Mouse (Mus musculus): ENCODE data around the gene Wdr95.

Gene Wdr95

GRCm38 (mm10) chr5:149527999-149528729, at the start of gene Wdr95:
Gene Wdr95, plus strand, starts transcription at chr5:149528679.
- DNase-seq = no peak

DNA sequence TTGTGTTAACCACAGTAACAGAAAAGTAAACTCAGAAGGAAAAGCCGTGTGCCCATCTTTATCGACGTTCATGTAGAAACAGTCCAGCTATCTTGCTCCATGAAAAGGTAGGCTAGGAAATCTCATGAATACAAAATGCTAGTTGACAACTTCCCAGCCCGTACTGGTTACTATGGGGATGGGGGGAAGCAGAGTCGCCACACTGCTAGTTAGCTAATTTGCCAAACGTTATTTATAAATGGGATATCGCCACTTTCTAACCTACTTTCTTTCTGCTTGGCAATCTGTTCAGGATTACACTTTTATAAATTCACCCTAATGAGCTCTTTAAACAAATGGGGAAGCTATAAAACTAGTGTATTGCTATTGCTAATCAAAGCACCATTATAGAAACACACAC, 46.6 kb upstream of the Wdr95 start:
- DNase-seq = no peak

GRCm38 (mm10) chr5:149483321-149484052, 45.0 kb upstream of the Wdr95 start:
- DNase-seq = peak in 1 of 2 experiments; percentile 3

- DNase-seq = no peak
Observed at GRCm38 (mm10) chr5:149484270-149484669, 44.2 kb upstream of the Wdr95 start.

GRCm38 (mm10) chr5:149485447-149485846, 43.0 kb upstream of the Wdr95 start:
- DNase-seq = no peak

GRCm38 (mm10) chr5:149488360-149489021, 40.0 kb upstream of the Wdr95 start:
- no peak for DNase-seq

DNA sequence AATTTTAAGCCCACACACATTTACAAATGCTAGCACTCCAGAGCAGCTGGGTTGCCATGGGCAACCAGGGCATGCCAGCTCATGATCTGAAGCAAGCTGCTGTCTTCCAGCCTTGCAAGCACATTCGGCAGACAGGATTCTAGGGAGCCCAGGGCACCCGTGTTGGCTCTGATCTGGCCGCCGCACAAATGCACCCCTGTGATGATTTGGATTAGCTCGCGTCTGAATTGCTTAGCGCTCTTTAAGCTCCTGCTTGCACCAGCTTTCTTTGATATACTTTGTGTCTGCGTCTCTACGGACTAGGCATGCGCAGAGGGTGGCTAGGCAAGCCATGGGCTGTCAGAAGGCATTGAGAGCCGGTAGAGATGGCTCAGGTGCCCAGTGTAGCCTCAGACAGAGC, 39.3 kb upstream of the Wdr95 start:
- DNase-seq = no peak

- no peak for DNase-seq
Observed at GRCm38 (mm10) chr5:149490275-149490674, 38.2 kb upstream of the Wdr95 start.

- DNase-seq = no peak
Observed at GRCm38 (mm10) chr5:149495655-149496054, 32.8 kb upstream of the Wdr95 start.

GRCm38 (mm10) chr5:149496401-149497066, 31.9 kb upstream of the Wdr95 start:
- DNase-seq = no peak

DNA sequence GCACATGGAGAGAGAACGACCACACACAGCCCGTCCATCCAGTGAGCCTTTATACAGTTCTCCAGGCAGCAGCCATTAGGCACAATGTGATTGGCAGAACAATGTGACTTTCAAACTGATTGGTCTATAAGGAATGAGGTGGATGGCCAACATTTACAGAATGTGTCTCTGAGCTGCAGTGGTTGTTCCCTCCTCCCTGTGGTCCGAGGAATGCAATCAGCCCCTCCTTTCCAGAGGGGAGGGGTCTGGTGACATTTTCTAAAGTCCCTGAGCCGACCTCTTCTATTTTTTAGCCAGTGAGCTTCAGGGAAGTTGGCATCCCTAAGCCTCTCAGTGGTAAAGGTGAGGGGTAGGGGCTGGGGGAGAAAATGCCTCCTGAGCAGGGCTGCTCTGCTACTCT, 28.5 kb upstream of the Wdr95 start:
- DNase-seq = no peak

- DNase-seq = no peak
Observed at GRCm38 (mm10) chr5:149503423-149504175, 24.9 kb upstream of the Wdr95 start.

- no peak for DNase-seq
Observed at GRCm38 (mm10) chr5:149504985-149505384, 23.5 kb upstream of the Wdr95 start.

DNA sequence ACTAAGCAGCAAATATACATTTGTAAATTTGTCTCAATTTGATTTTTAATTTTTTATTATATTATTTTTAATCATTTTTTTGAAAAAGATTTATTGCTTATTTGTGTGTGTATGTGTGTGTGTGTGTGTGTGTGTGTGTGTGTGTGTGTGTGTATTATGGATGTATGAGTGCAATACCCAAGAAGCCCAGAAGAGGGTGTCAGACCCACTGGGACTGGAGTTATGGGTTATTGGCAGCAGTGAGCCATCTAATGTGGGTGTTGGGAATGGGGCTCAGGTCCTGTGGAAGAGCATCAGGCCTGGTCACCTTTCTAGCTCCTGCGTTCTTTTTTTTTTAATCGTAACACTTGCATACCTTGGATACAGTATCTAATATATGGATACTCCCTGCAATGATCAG, 22.4 kb upstream of the Wdr95 start:
- DNase-seq = no peak

GRCm38 (mm10) chr5:149508094-149509029, 20.1 kb upstream of the Wdr95 start:
- DNase-seq = no peak

DNA sequence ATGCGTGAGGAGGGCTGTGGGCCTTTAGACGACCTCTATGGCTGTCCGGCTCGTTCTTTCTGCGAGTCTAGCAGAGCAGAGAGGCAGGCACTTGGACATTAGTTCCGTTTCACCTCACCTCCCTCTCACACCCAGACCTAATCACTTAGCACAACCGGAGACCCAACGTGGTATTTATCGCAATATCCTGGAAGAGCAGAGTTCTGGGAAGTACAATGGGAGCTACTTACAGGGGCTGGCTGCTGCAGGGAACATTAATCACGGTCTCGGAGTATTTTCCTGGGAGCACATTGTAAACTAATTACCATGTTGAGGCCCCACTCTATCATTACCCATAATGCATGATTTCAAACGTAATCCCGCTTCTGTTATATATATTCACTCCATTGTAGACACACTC, 18.2 kb upstream of the Wdr95 start:
- no peak for DNase-seq

- DNase-seq = no peak
Observed at GRCm38 (mm10) chr5:149512695-149513094, 15.8 kb upstream of the Wdr95 start.

GRCm38 (mm10) chr5:149513438-149514086, 14.9 kb upstream of the Wdr95 start:
- DNase-seq = no peak

GRCm38 (mm10) chr5:149514087-149514671, 14.3 kb upstream of the Wdr95 start:
- no peak for DNase-seq

DNA sequence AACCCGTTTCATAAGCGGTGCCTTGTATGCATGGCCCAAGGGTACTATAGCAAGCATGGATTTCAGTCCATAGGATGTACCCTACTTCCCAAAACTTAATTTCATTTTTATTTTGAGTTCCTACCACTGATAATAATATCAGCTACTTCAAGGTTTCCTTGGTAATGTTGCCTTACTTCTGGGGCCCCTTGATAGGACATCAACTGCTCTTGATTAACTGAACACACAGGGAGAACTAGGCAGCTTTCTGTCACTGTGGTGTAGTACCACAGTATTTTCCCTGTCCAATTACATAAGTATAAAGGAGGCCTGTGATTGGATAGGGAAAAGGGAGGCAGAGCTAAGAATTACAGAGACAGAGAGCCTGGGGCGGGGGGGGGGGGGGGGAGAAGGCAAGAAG, 13.6 kb upstream of the Wdr95 start:
- DNase-seq = no peak
